Mouse (Mus musculus) monocyte, adult 2 months (primary cell): ENCODE results near the gene Asxl1.

Experiments used
- DNase-seq, 2 experiments: peaks; one replicate each; pipeline ENCODE4 v3.0.0; 2022; ENCODE audit warnings: low spot score in 2 of 2, low read depth in 1 of 2

Gene Asxl1

DNA sequence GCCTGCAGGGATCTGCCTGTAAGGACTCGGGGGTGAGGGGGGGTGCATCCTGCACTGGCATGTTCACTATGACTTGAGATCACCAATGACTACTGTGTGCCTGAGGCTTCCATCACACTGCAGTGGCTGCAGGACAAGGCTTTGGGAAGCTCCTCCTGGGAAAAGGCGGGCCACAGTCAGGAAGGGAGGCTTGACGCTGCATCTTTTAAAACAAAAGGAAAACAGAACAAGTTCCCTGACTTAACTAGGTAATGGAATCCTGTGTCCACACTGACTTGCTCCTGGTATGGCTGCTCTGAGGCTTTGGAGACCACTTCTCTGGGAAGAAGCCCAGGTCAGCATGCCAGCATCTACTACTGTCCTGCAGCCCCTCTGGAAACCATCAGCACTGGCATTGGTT lies 63.3 kb downstream of the Asxl1 start:
- DNase-seq = no peak

DNA sequence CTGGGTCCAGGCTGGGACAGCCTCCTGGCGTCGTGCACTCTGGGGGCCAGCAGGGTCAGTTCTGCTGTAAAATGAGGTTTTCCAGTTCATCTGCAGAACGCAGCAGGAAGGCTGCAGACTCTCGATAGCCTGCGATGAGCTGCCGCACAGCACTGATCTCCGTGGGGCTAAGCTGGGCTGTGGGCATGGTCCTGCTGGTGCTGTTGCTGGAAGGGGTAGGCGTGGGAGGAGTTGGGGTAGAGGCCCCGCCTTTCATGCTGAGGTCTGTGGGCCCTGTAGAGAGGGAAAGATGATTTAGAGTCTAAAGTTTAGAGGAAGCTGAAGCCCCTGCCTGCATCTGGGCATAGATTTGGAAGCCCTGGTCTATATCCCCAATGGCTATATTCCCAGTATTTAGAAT lies 65.9 kb downstream of the Asxl1 start:
- no peak for DNase-seq

DNA sequence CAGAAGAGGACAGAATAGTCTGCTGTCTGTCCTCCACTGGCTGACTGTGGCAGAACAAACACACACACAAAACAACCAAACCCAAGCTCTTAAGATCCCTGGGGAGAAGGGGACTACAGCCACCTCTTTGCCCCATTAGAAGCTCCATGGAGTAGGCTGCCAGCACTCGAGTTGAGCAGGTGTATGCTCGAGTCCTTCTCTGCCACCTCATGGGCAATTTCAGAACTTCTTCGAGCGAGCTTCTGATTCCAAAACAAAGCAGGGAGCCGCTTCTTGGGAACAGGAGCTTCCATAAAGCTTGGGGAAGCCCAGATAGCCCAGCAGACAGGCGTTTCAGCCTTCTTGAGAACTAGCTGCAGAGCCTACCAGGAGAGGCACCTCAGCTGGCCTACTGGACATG lies 66.9 kb downstream of the Asxl1 start:
- DNase-seq = no peak

DNA sequence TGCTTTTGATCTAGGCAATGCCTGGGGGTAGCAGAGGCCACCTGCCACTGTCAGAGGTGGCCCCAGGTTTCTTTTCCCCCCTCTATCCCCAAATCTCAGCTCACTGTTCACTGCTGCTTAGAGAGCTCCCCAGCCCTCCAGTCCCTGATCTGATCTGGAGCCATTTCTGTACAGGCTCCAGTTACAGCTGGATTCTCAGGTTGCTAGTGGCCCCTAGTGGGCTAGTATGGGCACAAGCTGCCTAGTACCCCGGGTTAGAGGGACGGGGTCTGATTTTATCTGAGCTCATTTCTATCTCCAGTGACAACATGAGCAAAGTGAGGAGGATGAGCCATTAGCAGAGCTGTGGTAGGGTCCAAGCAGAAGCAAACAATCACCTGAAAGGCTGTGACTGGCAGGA lies 69.0 kb downstream of the Asxl1 start:
- DNase-seq = no peak

DNA sequence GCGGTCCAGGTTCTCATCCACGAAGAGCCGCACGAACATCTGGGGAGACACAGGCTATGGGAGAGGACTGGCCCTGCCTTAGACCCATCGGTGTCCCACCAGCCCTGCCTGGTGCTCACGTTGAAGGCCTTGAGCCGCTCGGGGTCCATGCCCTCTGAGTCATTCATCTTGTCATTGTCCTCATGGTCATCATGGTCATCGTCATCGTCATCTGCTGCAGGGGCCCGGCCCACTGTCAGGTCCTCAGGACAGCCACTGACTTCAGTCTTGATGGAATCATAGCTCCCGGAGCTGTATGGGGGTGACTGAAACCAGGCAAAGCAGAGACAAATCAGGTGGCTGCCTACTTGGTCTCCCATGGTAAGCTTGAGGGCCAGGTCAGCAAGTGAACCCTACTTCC lies 72.2 kb downstream of the Asxl1 start:
- no peak for DNase-seq

DNA sequence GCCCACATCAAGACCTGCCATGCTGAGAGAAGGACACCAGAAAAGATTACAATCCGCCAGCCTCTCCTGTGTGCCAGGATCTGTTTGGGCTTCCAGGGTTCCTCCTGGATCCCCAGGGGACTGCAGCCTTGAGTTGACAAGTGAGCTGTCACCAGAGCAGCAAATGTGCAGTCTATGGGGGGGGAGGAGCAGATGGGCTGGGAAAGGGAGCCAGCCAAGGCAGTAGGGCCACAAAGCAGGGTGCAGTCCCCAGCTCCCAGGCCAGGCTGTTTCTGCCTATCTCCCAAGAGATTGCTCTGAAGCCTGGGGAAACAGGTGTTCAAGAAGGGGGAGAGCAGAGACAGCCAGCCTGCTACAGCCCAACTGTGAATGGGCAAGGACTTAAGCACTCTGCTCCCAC lies 72.8 kb downstream of the Asxl1 start:
- DNase-seq = no peak

DNA sequence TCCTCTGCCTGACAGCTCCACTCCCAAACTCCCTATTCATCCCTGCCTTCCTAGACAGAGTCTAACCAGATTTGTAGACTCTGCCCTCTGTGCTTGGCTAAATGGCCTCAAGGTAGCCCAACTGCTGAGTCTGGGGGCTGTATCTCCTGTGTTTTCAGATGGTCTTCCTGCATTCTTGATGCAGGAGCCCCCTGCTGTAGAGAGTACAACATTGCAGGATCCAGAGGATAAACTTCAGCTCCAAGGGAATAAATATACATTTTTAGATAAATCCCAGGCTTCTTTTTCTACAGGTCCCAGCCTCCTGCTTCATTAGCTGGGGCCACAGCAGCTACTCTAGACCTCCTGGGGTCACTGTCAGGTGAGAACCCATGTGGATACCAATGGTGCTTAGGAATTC lies 75.6 kb downstream of the Asxl1 start:
- no peak for DNase-seq

DNA sequence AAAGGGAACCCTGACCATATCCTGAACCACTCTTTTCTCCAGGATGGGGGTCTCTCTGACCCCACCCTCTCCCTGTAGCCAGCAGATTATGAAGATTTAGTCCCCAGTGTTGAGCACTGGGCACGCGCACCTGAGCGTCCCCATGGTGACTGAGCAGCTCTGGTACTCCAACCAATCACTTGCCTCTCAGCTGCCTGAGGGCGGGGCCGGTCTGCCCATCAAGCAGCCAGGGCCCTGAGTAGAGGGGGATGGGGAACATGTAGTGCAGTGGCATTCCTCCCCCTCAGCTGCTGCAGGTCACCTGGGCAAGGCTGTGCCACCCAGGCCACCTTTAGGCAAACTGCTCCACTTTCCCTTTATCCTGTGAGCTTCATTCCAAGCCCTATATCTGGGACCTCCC lies 76.4 kb downstream of the Asxl1 start:
- no peak for DNase-seq

DNA sequence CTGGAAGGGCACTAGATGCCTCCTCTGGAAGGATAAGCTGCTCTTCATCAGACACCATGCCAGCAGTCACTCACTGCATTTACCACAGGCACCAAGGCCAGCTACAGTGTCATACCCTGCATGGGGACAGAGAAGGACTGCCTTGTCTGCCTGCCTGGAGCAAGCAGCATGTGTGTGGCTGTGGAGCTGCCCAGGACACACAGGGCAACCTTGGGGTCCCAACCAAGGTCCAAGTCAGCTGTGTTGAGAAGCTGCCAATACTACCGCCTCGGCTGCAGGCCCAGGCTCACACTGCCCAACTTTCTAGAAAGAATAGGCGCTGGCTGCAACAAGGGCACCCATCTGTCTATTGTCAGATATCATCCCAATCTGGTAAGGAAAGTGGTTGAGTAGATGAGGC lies 77.5 kb downstream of the Asxl1 start:
- no peak for DNase-seq

DNA sequence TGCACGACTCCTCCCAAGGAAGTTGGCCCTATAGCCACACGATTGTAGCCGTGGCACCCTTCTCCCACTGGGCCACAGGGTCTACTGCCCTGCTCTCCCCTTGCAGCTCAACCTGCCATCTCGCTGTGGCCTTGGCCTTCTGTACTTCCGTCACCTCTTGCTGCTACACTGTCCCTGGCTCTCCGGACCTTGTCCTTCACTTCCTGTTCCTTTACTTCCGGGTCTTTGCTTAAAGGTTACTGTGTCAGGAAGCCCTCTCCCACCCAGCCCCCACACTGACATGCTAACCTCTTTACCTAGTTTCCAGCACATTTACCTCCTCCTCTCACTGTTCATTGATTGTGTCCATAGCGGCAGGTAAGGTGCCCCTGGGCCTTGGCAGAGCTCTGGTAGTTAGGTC lies 78.9 kb downstream of the Asxl1 start:
- no peak for DNase-seq

DNA sequence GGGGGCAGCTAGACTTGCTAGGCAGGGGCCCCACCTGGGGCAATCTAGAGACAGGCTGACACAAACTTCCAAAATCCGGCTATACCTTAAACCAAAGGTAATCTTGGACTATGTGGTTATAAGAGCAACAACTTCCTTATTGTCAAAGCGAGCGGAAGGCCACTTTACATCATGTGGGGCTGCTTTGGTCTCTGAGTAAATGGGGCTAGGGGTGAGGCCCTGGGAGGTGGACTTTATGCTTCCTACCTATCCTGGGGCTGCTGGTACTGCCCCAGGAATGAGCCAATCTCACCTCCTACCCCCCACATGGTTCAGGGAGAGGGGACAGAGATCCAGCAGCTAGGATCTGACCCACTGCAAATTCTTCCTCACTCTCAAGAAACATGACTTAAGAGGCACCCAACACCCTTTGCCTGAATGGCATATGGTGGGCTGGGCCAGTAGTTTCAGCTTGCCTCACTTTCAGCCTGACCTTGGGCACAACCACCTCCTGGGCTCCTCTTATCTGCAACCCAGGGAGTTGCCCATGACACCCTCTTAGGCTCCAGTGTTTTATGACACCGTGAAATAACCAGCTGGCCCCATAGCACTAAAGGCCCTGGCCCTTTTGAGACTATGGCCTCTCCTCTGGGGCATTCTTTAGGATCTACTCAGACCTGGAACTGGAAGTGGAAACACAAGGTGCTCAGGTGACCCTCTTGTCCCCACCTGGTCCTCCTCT lies 79.7 kb downstream of the Asxl1 start:
- DNase-seq = no peak

DNA sequence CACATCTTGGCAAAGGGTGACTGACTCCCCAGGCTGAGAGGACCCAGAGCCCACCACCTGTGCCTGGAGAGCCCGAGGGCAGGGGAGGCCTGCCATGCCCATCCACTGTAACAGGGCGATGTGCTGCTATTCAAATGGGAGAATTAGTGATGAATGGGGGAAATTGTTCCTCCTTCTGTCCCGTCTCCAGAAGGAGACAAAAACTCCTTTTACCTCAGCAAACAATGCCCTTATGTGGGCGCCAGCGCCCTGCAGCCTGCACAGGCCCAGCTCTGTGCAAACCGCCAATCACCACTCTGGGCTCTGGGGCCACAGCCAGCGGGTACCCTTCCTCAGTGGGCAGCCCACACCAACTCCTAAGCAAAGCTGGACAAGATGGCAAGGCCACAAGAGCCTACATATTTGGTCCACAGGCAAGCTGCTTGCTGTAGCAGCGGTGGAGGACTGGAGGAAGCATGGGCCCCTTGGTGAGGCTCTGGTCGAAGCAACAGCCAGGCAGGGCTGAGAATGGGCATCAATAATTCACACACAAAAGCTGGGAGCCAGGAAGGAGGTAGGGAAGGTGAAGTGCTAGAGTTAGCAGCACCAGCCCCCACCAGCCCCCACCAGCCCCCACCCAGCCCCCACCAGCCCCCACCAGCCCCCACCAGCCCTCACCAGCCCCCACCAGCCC lies 80.5 kb downstream of the Asxl1 start:
- no peak for DNase-seq

DNA sequence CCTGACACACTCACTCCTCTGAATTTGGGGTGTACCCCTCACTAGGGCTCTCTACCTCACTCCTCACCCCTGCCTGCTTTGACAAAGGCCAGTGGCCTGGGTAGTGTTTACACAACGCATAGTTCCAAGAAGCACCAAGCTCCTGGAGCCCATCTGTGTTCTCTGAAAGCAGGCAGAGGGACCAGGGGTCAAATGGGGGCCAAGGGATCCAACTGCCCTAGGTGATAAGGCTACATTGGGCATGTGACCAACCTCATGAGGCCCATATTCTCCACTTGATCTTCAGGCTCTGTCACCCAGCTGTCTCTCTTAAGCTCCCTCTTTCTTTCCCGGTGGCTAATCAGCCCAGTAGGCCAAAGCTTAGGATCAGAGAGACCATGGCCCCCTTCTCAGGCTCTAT lies 81.3 kb downstream of the Asxl1 start:
- no peak for DNase-seq

DNA sequence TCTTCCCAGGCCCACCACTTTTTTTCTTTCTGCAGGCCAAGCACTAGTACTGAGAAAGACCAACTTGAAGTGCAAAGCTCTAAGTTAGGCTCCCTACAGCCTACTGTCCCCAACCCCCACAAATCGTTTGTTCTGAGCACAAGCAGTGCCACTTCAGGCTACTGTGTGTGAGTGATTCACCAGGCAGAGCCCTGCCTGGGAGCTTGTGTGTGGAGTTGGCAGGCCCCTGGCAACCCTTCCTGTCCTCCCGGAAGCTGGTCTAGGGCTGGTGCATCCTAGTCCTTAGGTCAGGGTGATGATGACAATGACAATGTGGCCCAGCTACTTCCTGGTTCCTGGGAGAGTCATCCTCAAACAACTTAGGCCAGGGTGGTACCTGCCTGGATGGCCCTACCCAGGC lies 82.9 kb downstream of the Asxl1 start:
- DNase-seq = no peak

DNA sequence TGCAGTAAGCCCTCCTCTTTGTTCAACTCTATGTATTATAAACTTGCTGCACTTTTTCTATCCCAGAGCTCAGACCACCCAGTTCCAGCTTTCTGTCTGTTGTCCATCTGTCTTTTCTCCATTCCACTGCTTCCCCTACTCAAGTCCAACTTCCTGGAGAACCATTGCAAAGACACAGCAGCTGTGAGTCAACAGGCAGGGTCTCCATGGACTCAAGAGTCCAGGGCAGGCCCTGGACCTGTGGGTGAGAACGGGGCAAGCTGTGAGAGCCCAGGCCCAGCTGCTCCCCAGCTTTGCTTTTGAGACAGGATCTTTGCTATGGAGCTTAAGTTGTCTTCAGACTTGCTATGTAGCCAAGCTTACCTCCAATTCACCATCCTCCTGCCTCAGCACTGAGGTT lies 84.9 kb downstream of the Asxl1 start:
- DNase-seq = no peak

DNA sequence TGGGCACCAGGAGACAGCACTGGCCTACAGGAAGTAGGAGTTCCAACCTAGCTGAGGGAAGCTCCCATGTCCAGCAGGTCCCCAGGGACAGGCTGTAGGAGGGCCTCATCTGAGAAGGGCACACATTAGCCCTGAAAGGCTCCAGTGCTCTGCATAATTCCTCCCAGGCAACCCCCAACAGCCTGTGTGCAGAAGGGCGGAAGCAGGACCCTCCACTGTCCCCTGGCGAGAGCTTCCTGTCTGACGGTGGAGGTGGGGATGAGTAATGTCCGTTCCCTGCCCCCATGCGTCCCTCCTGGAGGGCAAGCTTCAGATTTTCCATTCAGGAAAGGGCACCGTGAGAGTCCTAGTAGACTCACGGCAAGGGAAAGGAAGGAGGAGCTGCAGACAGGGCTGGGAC lies 86.9 kb downstream of the Asxl1 start:
- no peak for DNase-seq

DNA sequence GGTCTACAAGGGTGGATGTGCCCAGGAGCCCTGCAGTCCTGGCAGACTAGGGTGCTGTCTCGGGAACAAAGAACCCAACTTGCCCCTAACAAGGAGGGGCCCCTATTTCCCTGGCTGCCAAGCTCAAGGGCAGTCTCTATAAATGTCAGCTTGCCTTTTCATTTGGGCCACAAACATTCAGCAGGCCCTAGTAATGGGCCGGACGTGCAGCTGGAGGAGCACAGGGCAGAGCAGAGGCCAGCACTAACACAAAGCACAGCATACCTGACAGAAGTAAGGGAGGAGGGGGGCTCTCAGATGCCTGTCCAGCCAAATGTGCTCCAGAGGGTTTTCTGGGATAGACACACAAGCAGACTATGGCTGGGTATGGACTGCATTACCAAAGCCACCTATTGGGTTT lies 88.2 kb downstream of the Asxl1 start:
- no peak for DNase-seq

DNA sequence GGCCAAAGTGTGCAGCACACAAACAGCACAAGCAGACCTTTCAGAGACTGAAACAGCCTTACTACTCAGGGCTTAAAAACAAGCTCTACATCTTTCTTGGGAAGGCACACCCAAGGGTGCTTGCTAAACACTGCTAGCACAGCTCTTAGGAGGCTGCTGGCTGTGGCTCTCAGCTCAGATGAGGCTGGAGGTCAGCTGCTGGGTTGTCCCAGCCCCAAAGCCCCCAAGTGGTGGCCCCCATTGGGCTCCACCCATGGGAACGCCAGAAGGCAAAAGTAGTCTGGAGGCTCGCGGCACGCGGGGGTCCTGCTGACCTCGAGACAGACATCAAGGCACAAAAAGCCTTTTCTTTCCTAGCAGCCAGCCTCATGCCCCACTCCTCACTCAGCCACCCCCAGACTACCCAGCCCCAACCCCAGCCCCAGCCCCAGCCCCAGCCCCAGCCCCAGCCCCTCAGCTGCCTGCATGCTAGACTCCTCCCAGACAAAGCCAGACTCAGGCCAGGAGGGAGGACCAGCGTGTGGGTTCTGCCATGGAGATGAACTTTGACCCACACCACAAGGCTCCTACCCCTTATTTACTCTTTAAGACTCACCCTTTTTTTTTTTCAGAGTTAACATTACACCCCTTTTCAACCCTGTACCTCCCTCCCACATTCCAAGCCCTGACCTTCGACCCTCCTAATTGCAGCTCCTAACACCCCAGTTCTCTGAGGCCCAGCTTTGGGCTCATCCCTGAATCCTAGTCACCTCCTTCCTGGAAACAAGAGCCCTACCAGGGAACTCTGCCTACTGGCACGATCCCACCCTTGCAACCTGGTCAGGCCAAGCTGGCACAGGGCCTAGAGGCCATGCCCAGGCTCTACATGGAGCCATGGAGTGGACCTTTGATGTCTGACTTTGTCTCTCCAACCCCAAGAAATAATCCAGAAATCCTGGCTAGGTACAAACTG lies 89.5 kb downstream of the Asxl1 start:
- DNase-seq = no peak

DNA sequence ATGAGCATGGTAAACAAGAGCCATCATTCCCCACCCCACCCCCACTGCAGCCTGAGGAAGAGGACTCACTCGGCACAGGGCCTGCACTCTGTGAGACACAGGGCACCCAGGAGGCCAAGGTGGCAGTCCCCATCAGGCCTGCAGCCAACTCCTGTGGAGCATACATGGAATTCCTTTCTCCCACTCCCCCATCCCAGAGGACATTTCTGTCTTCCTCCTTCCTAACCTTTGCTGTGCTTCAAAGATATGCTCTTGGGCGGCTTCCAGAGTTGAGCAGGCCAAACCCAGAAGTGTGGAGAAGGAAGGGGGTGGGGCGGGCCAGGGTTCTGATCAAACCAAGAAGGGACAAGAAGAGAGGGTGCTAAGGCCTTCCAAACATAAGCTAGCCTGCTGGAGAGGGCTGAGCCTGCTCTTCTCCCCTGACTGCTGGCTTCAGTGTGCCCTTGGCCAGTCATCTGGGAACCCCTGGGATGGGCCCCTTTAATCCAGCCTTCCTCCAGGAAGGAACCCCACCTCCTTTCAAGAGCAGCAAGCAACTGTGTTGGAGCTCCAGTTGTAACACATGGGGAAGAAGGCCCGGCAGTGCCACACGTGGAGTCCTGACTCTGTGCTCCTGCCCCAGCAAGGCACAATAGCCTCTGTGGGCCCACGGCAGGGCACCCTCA lies 91.1 kb downstream of the Asxl1 start:
- no peak for DNase-seq

DNA sequence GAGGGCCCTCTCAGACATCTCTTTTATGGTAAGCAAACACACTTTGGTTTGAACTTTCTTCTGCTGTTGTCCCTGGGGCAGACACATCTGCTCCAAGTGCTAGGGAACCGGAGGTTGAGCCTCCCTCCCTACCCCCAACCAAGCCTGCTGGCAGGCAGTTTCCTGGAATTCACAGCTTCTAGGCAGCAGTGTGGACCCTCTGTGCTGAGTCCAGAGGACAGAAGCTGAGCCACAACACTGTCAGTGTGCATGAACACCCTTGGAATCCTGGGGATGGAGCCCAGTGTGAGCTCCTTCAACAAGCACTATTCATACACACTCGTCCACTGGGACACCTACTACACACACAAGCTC lies 91.7 kb downstream of the Asxl1 start:
- DNase-seq = no peak

DNA sequence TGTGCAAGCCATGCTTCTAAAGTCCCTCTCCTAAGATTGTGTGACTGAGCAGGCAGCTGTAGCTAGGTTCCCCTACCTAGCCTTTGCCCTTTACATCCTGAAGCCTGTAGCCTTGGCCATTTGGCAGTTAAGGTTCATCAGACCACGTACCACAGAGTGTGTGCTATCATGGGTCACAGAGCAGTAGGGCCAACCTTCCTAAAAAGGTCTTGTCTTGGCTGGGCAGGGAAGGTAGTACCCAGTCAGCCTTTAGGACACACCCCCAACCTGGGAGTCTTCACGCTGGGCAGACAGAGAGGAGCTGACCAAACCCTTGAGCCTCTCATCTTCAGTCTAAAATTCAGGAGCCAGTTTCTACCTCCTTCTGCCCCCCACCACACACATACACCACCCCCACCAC lies 95.1 kb downstream of the Asxl1 start:
- DNase-seq = no peak

DNA sequence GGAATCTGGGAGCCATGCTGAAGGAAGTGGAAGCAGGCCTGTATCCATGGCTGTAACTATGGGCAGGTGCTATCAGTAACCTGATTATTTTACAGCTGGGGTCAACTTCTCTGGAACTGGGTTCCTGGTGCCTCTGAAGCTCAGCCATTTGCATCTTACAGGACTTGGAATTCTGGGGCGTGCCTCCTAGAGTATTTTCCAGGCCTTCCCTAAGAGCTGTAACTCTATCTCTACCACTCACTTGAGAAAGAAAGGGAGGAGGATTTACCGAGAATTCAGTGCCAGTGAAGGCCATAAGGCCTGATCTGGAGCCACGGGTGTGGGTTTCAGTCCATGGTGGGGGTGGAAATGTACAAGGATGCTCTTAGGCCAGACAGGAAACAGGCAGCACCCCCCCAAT lies 95.6 kb downstream of the Asxl1 start:
- no peak for DNase-seq
